Mouse (Mus musculus) heart, adult 2 months (tissue): ENCODE results near the gene Nbeal2.

Experiments used
- CTCF ChIP-seq: fragments of 200-600 bp; IDR thresholded peaks from 2 replicates; pipeline ENCODE4 v1.8.1; 2022; ENCODE audit warnings: antibody characterized with exemption, mild to moderate bottlenecking, moderate library complexity
- POLR2A ChIP-seq: fragments of 200-500 bp; IDR thresholded peaks from 2 replicates; pipeline ENCODE4 v1.6.1; 2011; ENCODE audit warnings: mild to moderate bottlenecking, low read depth, low read length, control low read depth; ENCODE audit not compliant: insufficient read depth

- no peak for TF ChIP-seq POLR2A
- no peak for TF ChIP-seq CTCF
Measured at GRCm38 (mm10) chr9:110681817-110682216, 27.9 kb upstream of the Nbeal2 start.
